Mouse (Mus musculus) common myeloid progenitor, adult 5-6 weeks (primary cell): ENCODE data around the gene Spryd3. TPM values are rescaled to one million over a fixed set of nuclear protein-coding genes. Genes with fewer than 3 reads are reported as not detected.

ENCODE experiments used
- ATAC-seq: replicated peaks from 2 replicates; pipeline ENCODE4 v1.8.0; 2016; ENCODE audit warnings: low read depth, mild to moderate bottlenecking, moderate TSS enrichment, inconsistent platforms; ENCODE audit not compliant: poor library complexity, severe bottlenecking
- total RNA-seq: library from RNA; stranded (forward); fragments of 200-1000, 187-1606 nt; gene quantifications from 2 replicates; pipeline ENCODE4 v1.2.3, GENCODE M21; 2017

Gene Spryd3
- total RNA-seq, 1 experiment from 2014 or later = 15.5 TPM

- ATAC-seq = no peak
These were observed 19.1 kb downstream of the Spryd3 start for GRCm38 (mm10) chr15:102116753-102117415.

GRCm38 (mm10) chr15:102115731-102116231 lies 20.3 kb downstream of the Spryd3 start:
- ATAC-seq = peak; percentile 57

- no peak for ATAC-seq
These were observed 21.3 kb downstream of the Spryd3 start for GRCm38 (mm10) chr15:102114651-102115260.

- ATAC-seq = no peak
These were observed 22.4 kb downstream of the Spryd3 start for GRCm38 (mm10) chr15:102113674-102114073.

GRCm38 (mm10) chr15:102112827-102113226 lies 23.2 kb downstream of the Spryd3 start:
- ATAC-seq = no peak

GRCm38 (mm10) chr15:102112181-102112580 lies 23.9 kb downstream of the Spryd3 start:
- no peak for ATAC-seq

- ATAC-seq = no peak
These were observed 24.6 kb downstream of the Spryd3 start for GRCm38 (mm10) chr15:102111495-102111829.

- ATAC-seq = no peak
These were observed 25.1 kb downstream of the Spryd3 start for GRCm38 (mm10) chr15:102110701-102111494.

- no peak for ATAC-seq
These were observed 25.8 kb downstream of the Spryd3 start for GRCm38 (mm10) chr15:102110271-102110670.

GRCm38 (mm10) chr15:102108651-102109525 lies 27.1 kb downstream of the Spryd3 start:
- peak; percentile 52 for ATAC-seq

- ATAC-seq = peak; percentile 61
These were observed 28.1 kb downstream of the Spryd3 start for GRCm38 (mm10) chr15:102107689-102108573.

- ATAC-seq = no peak
These were observed 29.1 kb downstream of the Spryd3 start for GRCm38 (mm10) chr15:102106754-102107456.

- ATAC-seq = 0 out of 2 replicates have a peak, but pooled peaks have one; percentile 19
These were observed 30.0 kb downstream of the Spryd3 start for GRCm38 (mm10) chr15:102105764-102106730.

- no peak for ATAC-seq
These were observed 30.7 kb downstream of the Spryd3 start for GRCm38 (mm10) chr15:102105360-102105759.

GRCm38 (mm10) chr15:102103947-102104555 lies 32.0 kb downstream of the Spryd3 start:
- ATAC-seq = no peak

GRCm38 (mm10) chr15:102103371-102103946 lies 32.6 kb downstream of the Spryd3 start:
- ATAC-seq = no peak
